Mouse (Mus musculus): ENCODE results near the gene Pygb. TPM values are rescaled to one million over a fixed set of nuclear protein-coding genes. Genes with fewer than 3 reads are reported as not detected.

Gene Pygb
- total and polyA plus RNA-seq, 3 experiments, result 36.4 to 47.7 (median 43.2) TPM

DNA sequence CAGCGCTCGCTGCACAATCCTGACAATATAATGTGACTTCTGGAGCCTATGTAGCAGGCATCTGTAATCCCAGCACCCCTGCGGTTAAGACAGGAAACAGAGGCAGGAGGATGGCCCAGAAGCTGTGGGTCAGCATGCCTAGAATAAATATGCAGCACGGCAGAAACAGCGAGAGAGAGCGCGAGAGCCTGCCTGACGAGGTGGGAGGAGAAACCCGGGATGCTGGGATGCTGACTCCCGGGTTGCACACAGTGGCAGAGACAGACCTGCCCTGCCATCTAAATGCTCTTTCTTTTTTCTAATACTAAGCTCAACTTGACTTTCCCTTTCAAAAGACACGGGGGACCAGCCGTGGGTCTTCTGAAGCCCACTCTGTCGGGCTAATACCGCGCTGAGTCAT is 50.4 kb downstream of the Pygb start:
- Histone ChIP-seq H3K27me3 (replicated peaks) (no peaks in the 10 kb centered on the region), H3K4me3 (replicated peaks in 1 of 3; ENCODE audit: low read depth in 2 of 3, low read length in 2 of 3, poor library complexity in 1 of 3) (no peak overlapping the region), H3K4me1 (ENCODE audit: control insufficient read depth in 1 of 2, insufficient read depth in 2 of 2) (peaks cover 13 to 38% of the 10 kb centered on the region in 2 experiments), H3K79me2 (replicated peaks; ENCODE audit: control insufficient read depth, extremely low read depth, insufficient read depth, poor library complexity, severe bottlenecking) (no peaks in the 10 kb centered on the region), H3K27ac (ENCODE audit: insufficient read depth, low read depth) (no peak overlapping the region), H3K9me3 (replicated peaks; ENCODE audit: low read length) (no peaks in the 10 kb centered on the region), H3K36me3 (replicated peaks in 1 of 2; ENCODE audit: control insufficient read depth in 1 of 2, insufficient read depth in 1 of 2, low read length in 1 of 2) (peaks cover 44 to 82% of the 10 kb centered on the region in 2 experiments), H3K9ac (ENCODE audit: insufficient read depth, low read depth) (no peak overlapping the region), H3K4me2 (ENCODE audit: insufficient read depth, low read depth, poor library complexity, severe bottlenecking) (no peak overlapping the region)
- in situ Hi-C loops (cut with MboI; ENCODE audit: low pct_ligation_motif_present, low pct_unique_long_range_greater_than_20kb, low sequenced_read_pairs) (loop anchor here (25.0 kb wide), 1 partner anchor 175 kb away; no protein-coding TSS in a partner anchor), dilution Hi-C loops (cut with MboI; ENCODE audit: extremely low pct_ligation_motif_present, extremely low pct_unique_long_range_greater_than_20kb, low sequenced_read_pairs) (no loop called here)
- DNase-seq (ENCODE audit: extremely low read depth), result no peak
- TF ChIP-seq ZNF384 (IDR thresholded peaks at IDR 0.05; ENCODE audit: low read depth, low read length) (no peak), SMC3 (IDR thresholded peaks at IDR 0.05; ENCODE audit: low read depth, low read length) (no peak), MAZ (IDR thresholded peaks at IDR 0.05; ENCODE audit: low read depth, low read length) (no peak), BHLHE40 (IDR thresholded peaks at IDR 0.05; ENCODE audit: low read depth, low read length) (no peak), NELFE (IDR thresholded peaks at IDR 0.05; ENCODE audit: low read depth, low read length) (no peak)

DNA sequence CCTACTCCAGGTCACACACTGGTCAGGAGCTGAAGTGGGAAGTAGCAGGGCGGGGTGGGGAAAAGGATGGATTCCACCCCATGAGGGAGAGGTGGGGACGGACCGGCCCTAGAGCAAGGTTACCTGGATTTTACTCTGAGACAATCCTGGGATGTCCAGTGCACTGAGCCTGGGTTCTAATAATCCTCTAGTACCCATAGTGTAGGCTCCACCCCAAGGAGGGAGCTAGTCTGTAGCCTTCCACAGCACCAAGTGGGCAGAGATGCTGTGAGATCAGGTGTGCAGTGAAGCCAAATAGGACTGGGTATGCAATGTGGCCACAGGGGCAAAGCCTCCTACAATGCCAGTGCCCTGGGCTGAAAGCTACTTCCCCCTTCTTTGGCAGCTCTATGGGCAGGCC is 51.2 kb downstream of the Pygb start:
- peaks cover 16 to 43% of the 10 kb centered on the region in 2 experiments for H3K4me1 ChIP-seq (ENCODE audit: control insufficient read depth in 1 of 2, insufficient read depth in 2 of 2)
- H3K4me2 ChIP-seq (ENCODE audit: insufficient read depth, low read depth, poor library complexity, severe bottlenecking), result no peak overlapping the region
- no peak overlapping the region for H3K9ac ChIP-seq (ENCODE audit: insufficient read depth, low read depth)
- in situ Hi-C loops (cut with MboI; ENCODE audit: low pct_ligation_motif_present, low pct_unique_long_range_greater_than_20kb, low sequenced_read_pairs), result loop anchor here (25.0 kb wide), 1 partner anchor 175 kb away; no protein-coding TSS in a partner anchor
- DNase-seq (ENCODE audit: extremely low read depth), result no peak
- no peak overlapping the region for H3K4me3 ChIP-seq (replicated peaks in 1 of 3; ENCODE audit: low read depth in 2 of 3, low read length in 2 of 3, poor library complexity in 1 of 3)
- H3K79me2 ChIP-seq (replicated peaks; ENCODE audit: control insufficient read depth, extremely low read depth, insufficient read depth, poor library complexity, severe bottlenecking), result no peaks in the 10 kb centered on the region
- no peaks in the 10 kb centered on the region for H3K9me3 ChIP-seq (replicated peaks; ENCODE audit: low read length)
- peaks cover 37 to 78% of the 10 kb centered on the region in 2 experiments for H3K36me3 ChIP-seq (replicated peaks in 1 of 2; ENCODE audit: control insufficient read depth in 1 of 2, insufficient read depth in 1 of 2, low read length in 1 of 2)
- dilution Hi-C loops (cut with MboI; ENCODE audit: extremely low pct_ligation_motif_present, extremely low pct_unique_long_range_greater_than_20kb, low sequenced_read_pairs), result no loop called here
- no peaks in the 10 kb centered on the region for H3K27me3 ChIP-seq (replicated peaks)
- TF ChIP-seq JUN (IDR thresholded peaks at IDR 0.05; ENCODE audit: insufficient read depth, low read depth, low read length), result no peak
- TF ChIP-seq MAFK (IDR thresholded peaks at IDR 0.05; ENCODE audit: insufficient replicate concordance, low read length), result no peak
- no peak for TF ChIP-seq RCOR1 (conservative IDR thresholded peaks at IDR 0.05; ENCODE audit: low read depth, low read length)
- TF ChIP-seq ZMIZ1 (IDR thresholded peaks at IDR 0.05; ENCODE audit: low read depth, low read length), result no peak
- no peak for TF ChIP-seq JUND (conservative IDR thresholded peaks at IDR 0.05; ENCODE audit: low read depth, low read length)
- no peak for TF ChIP-seq USF2 (conservative IDR thresholded peaks at IDR 0.05; ENCODE audit: low read depth, low read length)
- no peak overlapping the region for H3K27ac ChIP-seq (ENCODE audit: insufficient read depth, low read depth)

DNA sequence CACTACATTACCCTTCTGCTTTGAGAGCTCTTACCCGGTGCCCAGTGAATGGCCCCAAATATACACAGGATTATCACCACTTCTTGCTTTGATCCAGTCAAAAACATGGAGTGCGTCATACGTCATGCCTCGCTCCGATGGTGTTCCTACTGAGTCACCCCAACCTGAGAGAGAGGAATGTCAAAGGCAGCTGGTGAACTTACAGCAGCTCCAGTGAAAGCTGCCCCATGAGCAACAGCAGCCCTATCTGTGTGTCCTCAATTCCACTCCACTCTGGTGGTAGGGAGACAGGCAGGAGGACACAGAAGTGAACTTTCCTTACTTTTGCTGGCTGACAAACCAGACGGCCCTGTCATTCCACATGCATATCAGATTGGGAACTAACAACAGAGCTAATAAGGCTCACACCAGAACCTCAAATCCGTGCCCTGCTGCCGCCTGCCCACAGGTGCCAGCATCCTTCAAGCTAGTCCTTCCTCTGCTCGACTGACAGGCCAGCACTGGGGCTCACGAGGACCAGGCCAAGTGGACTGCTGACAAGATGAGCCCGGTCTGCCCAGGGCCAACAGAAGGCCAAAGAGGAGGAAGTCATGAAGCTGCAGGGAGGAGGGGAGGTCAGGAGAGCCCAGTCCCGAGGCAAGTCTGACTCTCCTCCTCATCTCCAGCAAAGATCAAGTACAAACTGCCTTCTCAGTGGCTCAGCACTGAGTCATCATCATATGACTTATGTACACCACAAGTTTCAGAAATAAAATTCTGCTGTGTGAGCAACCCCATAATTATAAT is 53.3 kb downstream of the Pygb start:
- dilution Hi-C loops (cut with MboI; ENCODE audit: extremely low pct_ligation_motif_present, extremely low pct_unique_long_range_greater_than_20kb, low sequenced_read_pairs), result no loop called here
- no peak overlapping the region for H3K4me2 ChIP-seq (ENCODE audit: insufficient read depth, low read depth, poor library complexity, severe bottlenecking)
- no peak overlapping the region for H3K9ac ChIP-seq (ENCODE audit: insufficient read depth, low read depth)
- no peak for DNase-seq (ENCODE audit: extremely low read depth)
- H3K4me1 ChIP-seq (ENCODE audit: control insufficient read depth in 1 of 2, insufficient read depth in 2 of 2), result peaks cover 32 to 64% of the 10 kb centered on the region in 2 experiments
- no peaks in the 10 kb centered on the region for H3K9me3 ChIP-seq (replicated peaks; ENCODE audit: low read length)
- in situ Hi-C loops (cut with MboI; ENCODE audit: low pct_ligation_motif_present, low pct_unique_long_range_greater_than_20kb, low sequenced_read_pairs), result loop anchor here (25.0 kb wide), 1 partner anchor 172 kb away; no protein-coding TSS in a partner anchor
- peaks cover 25 to 67% of the 10 kb centered on the region in 2 experiments for H3K36me3 ChIP-seq (replicated peaks in 1 of 2; ENCODE audit: control insufficient read depth in 1 of 2, insufficient read depth in 1 of 2, low read length in 1 of 2)
- no peaks in the 10 kb centered on the region for H3K79me2 ChIP-seq (replicated peaks; ENCODE audit: control insufficient read depth, extremely low read depth, insufficient read depth, poor library complexity, severe bottlenecking)
- no peak overlapping the region for H3K4me3 ChIP-seq (replicated peaks in 1 of 3; ENCODE audit: low read depth in 2 of 3, low read length in 2 of 3, poor library complexity in 1 of 3)
- TF ChIP-seq CHD2 (IDR thresholded peaks at IDR 0.05; ENCODE audit: low read length), result no peak
- TF ChIP-seq ETS1 (conservative IDR thresholded peaks at IDR 0.05; ENCODE audit: low read depth, low read length), result 0 out of 2 replicates have a peak, but pooled peaks have one; percentile 13
- no peak for TF ChIP-seq HCFC1 (IDR thresholded peaks at IDR 0.05; ENCODE audit: low read depth, low read length)
- TF ChIP-seq JUN (IDR thresholded peaks at IDR 0.05; ENCODE audit: insufficient read depth, low read depth, low read length), result no peak
- TF ChIP-seq IRF4 (IDR thresholded peaks at IDR 0.05; ENCODE audit: low read depth, low read length), result no peak
- TF ChIP-seq POLR2AphosphoS2 (IDR thresholded peaks at IDR 0.05; ENCODE audit: low read depth, low read length), result no peak
- TF ChIP-seq CHD1 (IDR thresholded peaks at IDR 0.05; ENCODE audit: low read depth, low read length), result no peak
- H3K27ac ChIP-seq (ENCODE audit: insufficient read depth, low read depth), result no peak overlapping the region
- no peaks in the 10 kb centered on the region for H3K27me3 ChIP-seq (replicated peaks)
